Mouse (Mus musculus) cerebral cortex, adult 2 months (tissue): ENCODE measurements around the gene Olfr12.

Source experiments
- WGBS: fragments of 180-500 bp; shearing (Covaris S2); methylation state at CpG from one replicate; pipeline ENCODE4 v1.1.7; 2018; 5-methylcytosine and 5-hydroxymethylcytosine counted together

Olfr12 gene

GRCm38 (mm10) chr1:92640393-92640792 lies 22.8 kb downstream of the Olfr12 start:
- 81% methylated on average over 6 of the region's 6 CpGs for WGBS

GRCm38 (mm10) chr1:92641514-92642272 lies 24.1 kb downstream of the Olfr12 start, which contains the start of gene Cops9:
TSS of gene Cops9 (minus strand) at chr1:92641985.
- under 1% methylated on average over 50 of the region's 50 CpGs for WGBS

- 85% methylated on average over 4 of the region's 4 CpGs for WGBS
These were observed 26.1 kb downstream of the Olfr12 start for GRCm38 (mm10) chr1:92643691-92644090.

- WGBS, result 88% methylated on average over 5 of the region's 5 CpGs
These were observed 27.3 kb downstream of the Olfr12 start for GRCm38 (mm10) chr1:92644916-92645315.

- 59% methylated on average over 2 of the region's 2 CpGs for WGBS
These were observed 28.5 kb downstream of the Olfr12 start for GRCm38 (mm10) chr1:92646111-92646510.

- 88% methylated on average over 7 of the region's 7 CpGs for WGBS
These were observed 29.0 kb downstream of the Olfr12 start for GRCm38 (mm10) chr1:92646601-92647000.

- 79% methylated on average over 4 of the region's 4 CpGs for WGBS
These were observed 29.4 kb downstream of the Olfr12 start for GRCm38 (mm10) chr1:92647026-92647425.

- WGBS, result 7% methylated on average over 8 of the region's 8 CpGs
These were observed 30.2 kb downstream of the Olfr12 start for GRCm38 (mm10) chr1:92647752-92648151.

GRCm38 (mm10) chr1:92648197-92648596 lies 30.6 kb downstream of the Olfr12 start:
- 39% methylated on average over 10 of the region's 10 CpGs for WGBS

GRCm38 (mm10) chr1:92648673-92649072 lies 31.1 kb downstream of the Olfr12 start, which contains the start of gene Otos:
TSS of gene Otos (minus strand) at chr1:92648841.
- 25% methylated on average over 8 of the region's 8 CpGs for WGBS

- 41% methylated on average over 3 of the region's 3 CpGs for WGBS
These were observed 33.9 kb downstream of the Olfr12 start for GRCm38 (mm10) chr1:92651467-92651866.

GRCm38 (mm10) chr1:92653179-92653578 lies 35.6 kb downstream of the Olfr12 start:
- WGBS, result 69% methylated on average over 3 of the region's 3 CpGs

- WGBS, result 63% methylated on average over 2 of the region's 2 CpGs
These were observed 37.1 kb downstream of the Olfr12 start for GRCm38 (mm10) chr1:92654676-92655075.

- 89% methylated on average over 11 of the region's 11 CpGs for WGBS
These were observed 39.6 kb downstream of the Olfr12 start for GRCm38 (mm10) chr1:92657025-92657820.

- 51% methylated on average over 5 of the region's 5 CpGs for WGBS
These were observed 41.8 kb downstream of the Olfr12 start for GRCm38 (mm10) chr1:92659392-92659791.

GRCm38 (mm10) chr1:92667106-92667505 lies 49.5 kb downstream of the Olfr12 start:
- WGBS, result 65% methylated on average over 6 of the region's 6 CpGs

- WGBS, result 99% methylated on average over 3 of the region's 3 CpGs
These were observed 51.8 kb downstream of the Olfr12 start for GRCm38 (mm10) chr1:92669430-92669829.

GRCm38 (mm10) chr1:92671326-92671725 lies 53.7 kb downstream of the Olfr12 start:
- 43% methylated on average over 4 of the region's 4 CpGs for WGBS
